Mouse (Mus musculus): ENCODE results near the gene Spi1. TPM values are rescaled to one million over a fixed set of nuclear protein-coding genes. Genes with fewer than 3 reads are reported as not detected.
A peak's percentile ranks its signal among the peaks of the same experiment; 100 is the strongest.

Spi1 gene
- polyA plus RNA-seq, 1 experiment from 2014 or later: 12.3 TPM

- 35% methylated on average over 6 of the region's 6 CpGs for WGBS
- Histone ChIP-seq H3K9me3 (replicated peaks) (no peaks in the 10 kb centered on the region), H3K4me3 (replicated peaks) (peak overlapping the region; percentile 70), H3K36me3 (peaks cover 28% of the 10 kb centered on the region), H3K27me3 (no peaks in the 10 kb centered on the region), H3K9ac (peak overlapping the region; percentile 69; the same call in 1 of the 2 replicates), H3K4me2 (replicated peaks) (peak overlapping the region; percentile 74), H3K27ac (replicated peaks) (peak overlapping the region; percentile 88), H3K4me1 (peaks cover 24% of the 10 kb centered on the region)
- ATAC-seq (ENCODE audit: insufficient number of reproducible peaks, low FRiP score, low TSS enrichment, low read depth): no peak
Measured at GRCm38 (mm10) chr2:91068872-91069165, 13.4 kb upstream of the Spi1 start.

DNA sequence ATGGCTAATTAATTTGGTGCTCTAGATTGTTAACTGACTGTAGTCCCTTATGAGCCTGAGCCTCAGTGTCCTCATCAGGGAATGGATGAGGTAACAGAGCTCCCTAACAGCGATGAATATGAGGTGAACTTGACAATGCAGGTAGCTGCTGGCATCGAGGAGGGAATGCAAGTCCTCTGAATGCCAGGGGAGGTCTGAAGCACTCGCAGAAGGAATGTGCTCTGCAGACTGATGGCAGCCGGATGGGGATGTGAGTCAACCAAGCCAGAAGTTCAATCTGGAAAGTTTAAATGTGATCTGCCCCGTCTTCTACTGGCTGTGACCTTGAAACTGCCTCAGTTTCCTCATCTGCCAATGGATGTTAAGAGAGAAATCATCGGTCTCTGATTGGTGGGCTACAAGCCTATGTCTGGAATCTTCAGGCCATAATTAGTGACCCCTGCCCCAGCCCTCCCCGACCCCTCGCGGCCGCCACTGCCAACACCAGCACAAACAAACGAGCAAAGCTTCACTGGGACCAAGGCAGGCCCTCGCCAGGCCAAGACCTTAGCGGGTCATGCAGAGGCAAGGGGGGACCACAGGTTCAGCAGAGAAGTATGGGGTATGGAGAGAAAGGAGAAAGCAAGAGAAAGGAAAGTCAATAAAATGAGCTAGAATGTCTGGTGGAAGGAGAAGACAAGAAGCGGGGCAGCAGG is 12.7 kb upstream of the Spi1 start:
- Histone ChIP-seq H3K36me3 (peaks cover 22% of the 10 kb centered on the region), H3K4me1 (peaks cover 24% of the 10 kb centered on the region), H3K27me3 (no peaks in the 10 kb centered on the region), H3K9me3 (replicated peaks) (no peaks in the 10 kb centered on the region), H3K4me2 (replicated peaks) (peak overlapping the region; percentile 74), H3K4me3 (replicated peaks) (peak overlapping the region; percentile 70), H3K9ac (peak overlapping the region; percentile 69), H3K27ac (replicated peaks) (peak overlapping the region; percentile 88)
- WGBS: 4% methylated on average over 14 of the region's 14 CpGs
- no peak for ATAC-seq (ENCODE audit: insufficient number of reproducible peaks, low FRiP score, low TSS enrichment, low read depth)

DNA sequence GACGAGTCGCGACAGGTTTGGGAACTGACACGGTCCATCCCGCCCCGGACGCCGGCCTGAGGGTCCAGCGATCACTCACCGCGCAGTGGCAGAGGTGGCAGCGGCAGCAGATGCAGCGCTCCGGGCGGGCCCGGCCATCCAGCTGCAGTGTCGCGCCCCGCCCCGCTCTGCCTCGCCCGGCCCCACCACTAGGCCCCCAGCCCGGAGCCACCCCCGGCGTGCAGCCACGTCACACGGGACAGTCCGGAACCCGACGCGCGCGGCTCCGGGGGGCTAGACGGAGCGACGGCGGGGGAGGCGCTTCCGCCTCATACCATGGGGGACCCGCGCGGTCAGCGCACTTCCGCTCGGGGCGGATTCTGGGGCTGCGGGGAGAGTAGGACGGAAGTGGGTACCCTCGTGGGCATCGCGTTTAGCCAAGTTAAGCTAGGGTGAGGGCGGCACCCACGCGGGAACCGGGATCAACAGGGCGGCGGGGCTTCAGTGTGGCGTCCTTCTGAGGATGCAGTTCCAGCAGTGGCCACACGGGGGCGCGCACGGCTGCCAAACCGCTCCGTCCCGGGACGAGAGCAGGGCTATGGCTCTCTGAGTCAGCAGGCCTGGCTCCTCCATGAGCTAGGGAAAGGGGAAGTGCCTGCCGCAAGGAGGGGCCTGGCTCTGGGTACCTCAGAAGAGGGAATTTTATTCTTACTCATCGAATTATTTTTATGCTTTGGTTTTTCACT is 12.0 kb upstream of the Spi1 start, which contains the start of gene Slc39a13:
Gene Slc39a13 (minus strand): TSS at position 342 of the 725 bp plus-strand sequence.
- peak within 1 kb of the TSS; percentile 69 for H3K9ac ChIP-seq
- peak within 1 kb of the TSS; percentile 74 for H3K4me2 ChIP-seq (replicated peaks)
- peaks cover 14% of the 10 kb centered on the region for H3K36me3 ChIP-seq
- H3K9me3 ChIP-seq (replicated peaks): no peaks in the 10 kb centered on the region
- 1% methylated on average over 58 of the region's 69 CpGs for WGBS
- no peaks in the 10 kb centered on the region for H3K27me3 ChIP-seq
- peak within 1 kb of the TSS; percentile 88 for H3K27ac ChIP-seq (replicated peaks)
- H3K4me3 ChIP-seq (replicated peaks): peak within 1 kb of the TSS; percentile 70
- ATAC-seq (ENCODE audit: insufficient number of reproducible peaks, low FRiP score, low TSS enrichment, low read depth): peak; percentile 97
- peaks cover 24% of the 10 kb centered on the region for H3K4me1 ChIP-seq

DNA sequence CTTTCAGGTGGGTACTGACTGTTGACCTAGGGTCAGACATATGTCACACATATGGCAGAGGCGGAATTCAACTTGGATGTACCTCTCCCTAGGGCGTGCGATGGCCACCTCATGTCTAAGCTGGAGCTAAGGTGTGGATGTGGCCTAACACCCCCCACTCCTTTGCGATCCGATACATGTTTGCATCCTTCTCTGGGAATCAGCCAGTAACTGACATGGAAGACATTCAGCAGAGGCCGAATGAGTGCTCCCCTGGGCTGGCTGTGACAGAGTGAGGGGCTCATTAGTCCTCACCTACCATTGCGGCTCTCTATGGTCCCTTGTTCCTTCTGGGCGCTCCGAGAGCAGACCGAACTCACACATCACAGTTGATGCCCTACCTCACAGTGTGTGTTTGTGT is 11.1 kb upstream of the Spi1 start:
- H3K4me3 ChIP-seq (replicated peaks): peak overlapping the region; percentile 70; the same call in 1 of the 2 replicates
- no peak for ATAC-seq (ENCODE audit: insufficient number of reproducible peaks, low FRiP score, low TSS enrichment, low read depth)
- 83% methylated on average over 10 of the region's 10 CpGs for WGBS
- peaks cover 24% of the 10 kb centered on the region for H3K4me1 ChIP-seq
- H3K27me3 ChIP-seq: no peaks in the 10 kb centered on the region
- no peak overlapping the region for H3K9ac ChIP-seq
- peak overlapping the region; percentile 88 for H3K27ac ChIP-seq (replicated peaks)
- H3K4me2 ChIP-seq (replicated peaks): peak overlapping the region; percentile 74
- H3K36me3 ChIP-seq: peaks cover 6% of the 10 kb centered on the region
- H3K9me3 ChIP-seq (replicated peaks): no peaks in the 10 kb centered on the region

DNA sequence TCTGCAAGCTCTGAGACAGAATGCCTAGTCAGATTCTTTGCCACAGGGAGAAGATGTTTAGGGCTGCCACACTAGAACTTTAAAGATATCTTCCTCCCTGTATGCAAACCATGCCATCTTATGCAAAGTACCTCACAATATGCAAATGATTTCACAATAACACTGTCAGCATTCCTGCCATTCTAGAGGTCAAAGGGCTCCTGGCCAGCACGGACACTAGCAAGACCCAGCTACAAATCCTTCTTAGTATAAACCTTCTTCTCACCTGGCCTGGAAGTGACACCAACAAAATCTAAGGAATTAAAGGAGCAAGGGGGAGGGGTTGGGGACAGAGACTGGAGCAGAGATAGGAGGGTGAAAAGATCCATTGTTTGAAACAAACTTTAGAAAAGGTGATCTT is 10.1 kb upstream of the Spi1 start:
- H3K4me3 ChIP-seq (replicated peaks): no peak overlapping the region
- no peak for ATAC-seq (ENCODE audit: insufficient number of reproducible peaks, low FRiP score, low TSS enrichment, low read depth)
- H3K4me2 ChIP-seq (replicated peaks): no peak overlapping the region
- no peaks in the 10 kb centered on the region for H3K27me3 ChIP-seq
- H3K9ac ChIP-seq: no peak overlapping the region
- H3K27ac ChIP-seq (replicated peaks): no peak overlapping the region
- H3K4me1 ChIP-seq: peaks cover 24% of the 10 kb centered on the region
- no peaks in the 10 kb centered on the region for H3K9me3 ChIP-seq (replicated peaks)
- WGBS: 27% methylated on average over 1 of the region's 1 CpGs
- H3K36me3 ChIP-seq: no peaks in the 10 kb centered on the region; the same call in 1 of the 2 replicates

DNA sequence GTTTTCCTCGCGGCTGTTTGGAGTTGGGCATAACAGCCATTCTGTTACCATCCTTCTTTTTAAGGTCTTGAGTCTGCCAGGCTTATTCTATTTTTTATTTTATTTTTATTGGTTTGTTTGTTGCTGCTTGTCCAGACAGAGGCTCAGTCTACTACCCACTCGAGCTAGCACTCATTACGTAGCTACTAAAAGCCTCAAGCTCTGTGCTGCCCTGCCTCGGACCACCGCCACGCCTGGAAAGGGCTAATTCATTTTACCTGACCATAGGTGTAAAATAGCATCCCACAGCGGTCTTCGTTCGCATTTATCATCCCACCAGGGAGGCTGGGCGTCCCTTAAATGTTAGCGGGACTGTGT is 4.3 kb upstream of the Spi1 start:
- Histone ChIP-seq H3K9me3 (replicated peaks) (no peaks in the 10 kb centered on the region), H3K27me3 (no peaks in the 10 kb centered on the region), H3K27ac (replicated peaks) (no peak overlapping the region), H3K36me3 (no peaks in the 10 kb centered on the region), H3K4me2 (replicated peaks) (peak overlapping the region; percentile 78), H3K4me1 (peaks cover 12% of the 10 kb centered on the region), H3K4me3 (replicated peaks) (peak overlapping the region; percentile 42), H3K9ac (peak overlapping the region; percentile 22; the same call in 1 of the 2 replicates)
- 12% methylated on average over 12 of the region's 12 CpGs for WGBS
- ATAC-seq (ENCODE audit: insufficient number of reproducible peaks, low FRiP score, low TSS enrichment, low read depth): no peak

DNA sequence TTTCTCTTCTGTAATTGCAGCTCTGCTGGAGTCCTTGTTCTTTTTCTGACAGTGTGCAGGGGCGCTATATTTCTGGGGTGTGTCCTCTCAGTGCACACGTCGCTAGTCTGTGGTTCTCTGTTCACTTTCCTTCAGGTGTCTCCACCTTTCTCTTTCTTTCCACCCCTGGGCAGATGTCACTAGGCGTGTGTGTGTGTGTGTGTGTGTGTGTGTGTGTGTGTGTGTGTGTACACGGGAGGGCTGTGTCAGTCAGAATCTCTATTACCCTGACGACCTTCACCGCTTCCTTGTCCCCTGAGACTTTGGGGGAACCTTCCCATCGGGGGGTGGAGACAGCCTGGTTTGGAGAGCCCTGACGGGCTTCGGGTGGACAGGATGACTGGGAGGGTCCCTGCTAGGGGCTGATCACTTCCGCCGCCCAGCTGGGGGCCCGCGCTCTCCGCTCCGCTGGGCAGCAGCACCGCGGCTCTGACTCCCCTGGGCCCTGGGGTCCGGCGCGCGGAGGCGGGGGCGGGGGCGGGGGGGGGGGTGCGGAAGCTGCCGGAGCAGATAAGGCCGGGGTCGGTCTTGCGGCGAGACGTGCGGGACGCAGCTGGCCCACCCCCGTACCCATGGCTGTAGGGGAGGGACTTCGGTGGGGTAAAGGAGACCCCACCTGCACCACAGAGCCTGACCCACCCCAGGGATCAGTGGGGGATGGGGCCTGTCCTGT is 3.7 kb upstream of the Spi1 start:
- H3K9ac ChIP-seq: peak overlapping the region; percentile 22
- H3K4me3 ChIP-seq (replicated peaks): peak overlapping the region; percentile 42
- no peak overlapping the region for H3K27ac ChIP-seq (replicated peaks)
- ATAC-seq (ENCODE audit: insufficient number of reproducible peaks, low FRiP score, low TSS enrichment, low read depth): peak; percentile 65
- H3K36me3 ChIP-seq: no peaks in the 10 kb centered on the region
- no peaks in the 10 kb centered on the region for H3K27me3 ChIP-seq
- H3K4me2 ChIP-seq (replicated peaks): peak overlapping the region; percentile 78
- H3K4me1 ChIP-seq: peaks cover 12% of the 10 kb centered on the region
- 0% methylated on average over 14 of the region's 36 CpGs for WGBS
- H3K9me3 ChIP-seq (replicated peaks): no peaks in the 10 kb centered on the region

DNA sequence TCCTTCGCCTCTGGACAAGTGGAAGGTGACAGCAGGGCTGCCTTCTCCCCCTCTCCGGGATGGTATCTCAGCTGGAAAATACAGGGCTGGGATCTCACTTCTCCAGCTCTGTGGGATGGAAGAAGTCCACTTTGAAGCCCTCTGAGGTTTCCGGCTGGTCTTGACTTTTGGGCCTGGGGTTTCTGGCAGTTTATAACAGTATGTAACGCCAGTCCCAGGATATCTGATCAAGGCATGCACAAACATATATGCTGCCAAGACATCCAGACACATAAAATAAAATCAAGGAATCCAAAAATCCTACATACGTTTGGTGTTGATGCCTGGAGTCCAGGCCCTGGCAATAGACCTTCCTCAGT is 3.2 kb upstream of the Spi1 start:
- no peak for ATAC-seq (ENCODE audit: insufficient number of reproducible peaks, low FRiP score, low TSS enrichment, low read depth)
- peaks cover 12% of the 10 kb centered on the region for H3K4me1 ChIP-seq
- peak overlapping the region; percentile 42 for H3K4me3 ChIP-seq (replicated peaks)
- H3K9ac ChIP-seq: peak overlapping the region; percentile 22
- H3K27me3 ChIP-seq: no peaks in the 10 kb centered on the region
- WGBS: 18% methylated on average over 5 of the region's 5 CpGs
- H3K4me2 ChIP-seq (replicated peaks): peak overlapping the region; percentile 78
- no peaks in the 10 kb centered on the region for H3K9me3 ChIP-seq (replicated peaks)
- no peak overlapping the region for H3K27ac ChIP-seq (replicated peaks)
- H3K36me3 ChIP-seq: no peaks in the 10 kb centered on the region

DNA sequence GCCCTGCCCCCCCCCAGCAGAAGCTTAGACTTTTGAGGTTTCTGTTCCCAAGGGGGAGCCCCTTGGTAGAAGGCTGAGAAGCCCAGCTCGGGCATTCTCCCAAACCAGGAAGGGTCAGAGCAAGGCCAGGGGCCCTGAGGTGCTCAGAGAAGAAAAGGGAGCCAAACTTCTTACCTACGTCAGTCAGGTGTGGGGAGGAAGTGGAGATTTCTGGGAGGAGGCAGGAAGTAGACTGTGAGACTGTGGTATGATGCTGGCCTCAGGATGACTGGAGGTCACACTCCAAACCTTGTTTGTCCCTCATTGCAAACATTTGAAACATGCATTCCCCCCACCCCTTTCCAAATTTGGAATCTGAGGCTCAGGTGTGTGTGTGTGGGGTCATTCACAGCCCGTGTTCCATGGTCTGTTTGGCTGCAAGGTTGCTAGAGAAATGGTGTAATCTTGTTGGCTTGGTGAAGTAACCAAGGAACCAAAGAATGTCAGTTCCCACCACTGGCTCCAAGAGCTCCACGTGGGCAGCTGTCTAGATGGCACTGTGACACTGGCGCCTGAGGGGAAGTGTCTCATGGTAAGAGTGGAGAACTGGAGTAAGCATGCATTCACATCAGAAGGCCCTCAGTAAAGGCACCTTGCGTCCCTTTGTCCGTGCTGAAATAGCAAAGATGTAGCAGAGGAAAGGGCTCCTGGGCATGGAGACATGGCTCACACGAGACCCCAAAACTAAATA is 1.2 kb upstream of the Spi1 start:
- ATAC-seq (ENCODE audit: insufficient number of reproducible peaks, low FRiP score, low TSS enrichment, low read depth): no peak
- Histone ChIP-seq H3K4me3 (replicated peaks) (no peak overlapping the region), H3K27me3 (no peaks in the 10 kb centered on the region), H3K36me3 (no peaks in the 10 kb centered on the region), H3K4me1 (peaks cover 12% of the 10 kb centered on the region), H3K4me2 (replicated peaks) (no peak overlapping the region), H3K27ac (replicated peaks) (no peak overlapping the region), H3K9ac (no peak overlapping the region), H3K9me3 (replicated peaks) (no peaks in the 10 kb centered on the region)
- 71% methylated on average over 8 of the region's 8 CpGs for WGBS

DNA sequence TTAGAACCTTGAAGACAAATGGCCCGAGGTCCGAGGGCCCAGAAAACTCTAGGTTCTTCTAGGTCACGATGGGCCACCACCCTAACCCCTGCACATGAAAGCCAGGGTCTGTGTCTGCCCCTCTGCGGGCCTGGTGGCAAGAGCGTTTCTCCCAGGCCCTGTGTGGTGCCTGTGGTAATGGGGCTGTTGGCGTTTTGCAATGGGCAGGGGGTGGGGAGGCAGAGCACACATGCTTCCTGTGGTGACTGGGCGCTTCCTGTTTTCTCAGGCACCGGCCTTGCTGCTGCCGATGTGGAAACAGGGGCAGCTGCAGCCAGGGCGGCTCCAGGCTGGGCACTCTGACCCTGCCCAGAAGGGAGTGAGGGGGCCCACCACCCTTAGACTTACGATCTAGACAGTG is 654 bp downstream of the Spi1 start:
- no peak overlapping the region for H3K9ac ChIP-seq
- no peak for ATAC-seq (ENCODE audit: insufficient number of reproducible peaks, low FRiP score, low TSS enrichment, low read depth)
- H3K27me3 ChIP-seq: no peaks in the 10 kb centered on the region
- no peaks in the 10 kb centered on the region for H3K36me3 ChIP-seq
- no peaks in the 10 kb centered on the region for H3K9me3 ChIP-seq (replicated peaks)
- H3K4me1 ChIP-seq: peaks cover 12% of the 10 kb centered on the region
- H3K4me2 ChIP-seq (replicated peaks): no peak overlapping the region
- 60% methylated on average over 11 of the region's 11 CpGs for WGBS
- H3K4me3 ChIP-seq (replicated peaks): no peak overlapping the region
- H3K27ac ChIP-seq (replicated peaks): no peak overlapping the region

- ATAC-seq (ENCODE audit: insufficient number of reproducible peaks, low FRiP score, low TSS enrichment, low read depth): no peak
- H3K9ac ChIP-seq: no peak overlapping the region
- no peaks in the 10 kb centered on the region for H3K36me3 ChIP-seq
- no peak overlapping the region for H3K4me2 ChIP-seq (replicated peaks)
- no peak overlapping the region for H3K4me3 ChIP-seq (replicated peaks)
- H3K27ac ChIP-seq (replicated peaks): no peak overlapping the region
- H3K27me3 ChIP-seq: no peaks in the 10 kb centered on the region
- no peaks in the 10 kb centered on the region for H3K9me3 ChIP-seq (replicated peaks)
- peaks cover 6% of the 10 kb centered on the region for H3K4me1 ChIP-seq
- 60% methylated on average over 1 of the region's 1 CpGs for WGBS
Measured at GRCm38 (mm10) chr2:91083366-91083940, 1.3 kb downstream of the Spi1 start.

Measured in embryonic facial prominence, embryonic 15.5 days (tissue).